ENCODE assay signal across 27 mouse cellular contexts in the genomic region with DNA sequence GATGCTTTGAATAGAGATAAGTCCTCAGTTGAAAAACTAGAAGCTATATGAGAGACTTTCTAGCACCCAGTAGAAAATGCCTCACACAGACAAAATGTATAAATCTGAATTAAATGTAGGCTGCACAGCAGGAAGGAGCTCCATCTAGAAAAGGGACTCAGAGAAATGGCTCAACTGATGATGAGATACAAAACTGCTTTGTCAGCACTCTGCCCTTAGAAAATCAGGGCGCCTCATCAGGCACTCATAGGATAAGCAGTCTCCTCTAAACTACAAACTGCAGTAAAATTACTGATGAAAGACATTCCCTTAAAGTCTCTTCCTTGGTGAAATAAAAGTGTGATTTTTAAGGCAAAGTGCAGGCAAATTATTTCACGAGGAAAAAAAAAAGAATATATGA.
"Had no signal": no experiment of that assay in that cellular context is flagged by ENCODE, and none has a peak within 500 bp of the region (broad histone marks: within the 10 kb centered on the region; RNA-seq: fewer than 3 reads in every experiment).

No protein-coding gene starts in this region.

- H3K4me3 ChIP-seq: heart, adult 2 months; heart, embryonic 13.5 days; heart, embryonic 15.5 days; hindbrain, embryonic 12.5 days; hindbrain, embryonic 15.5 days; kidney, embryonic 15.5 days; limb, embryonic 13.5 days; limb, embryonic 15.5 days; liver, embryonic 12.5 days had no signal

- H3K27ac ChIP-seq: heart, adult 2 months; heart, embryonic 13.5 days; heart, embryonic 15.5 days; hindbrain, embryonic 12.5 days; hindbrain, embryonic 15.5 days; hindbrain, postnatal 0 days; kidney, embryonic 15.5 days; kidney, postnatal 0 days; limb, embryonic 13.5 days; limb, embryonic 15.5 days; liver, embryonic 12.5 days; liver, embryonic 14.5 days had no signal

- H3K9me3 ChIP-seq: heart, embryonic 13.5 days; heart, embryonic 15.5 days; hindbrain, embryonic 12.5 days; hindbrain, embryonic 15.5 days; kidney, embryonic 15.5 days; limb, embryonic 13.5 days; limb, embryonic 15.5 days; liver, embryonic 12.5 days had no signal

- H3K27me3 ChIP-seq: heart, embryonic 13.5 days; heart, embryonic 15.5 days; hindbrain, embryonic 12.5 days; hindbrain, embryonic 15.5 days; kidney, embryonic 15.5 days; limb, embryonic 13.5 days; limb, embryonic 15.5 days; liver, embryonic 12.5 days had no signal

- H3K36me3 ChIP-seq: heart, embryonic 13.5 days; heart, embryonic 15.5 days; hindbrain, embryonic 12.5 days; hindbrain, embryonic 15.5 days; kidney, embryonic 15.5 days; limb, embryonic 13.5 days; limb, embryonic 15.5 days; liver, embryonic 12.5 days had no signal

- ATAC-seq: hindbrain, postnatal 0 days; intestine, embryonic 16.5 days; liver, embryonic 12.5 days had no signal

- DNase-seq: gastrocnemius, postnatal 14 days; gastrocnemius, postnatal 36 days; heart, adult 11 months; heart, adult 2 months; heart, postnatal 14 days; heart, postnatal 36 days; kidney, adult 11 months; kidney, adult 2 months; kidney, adult 9 months; kidney, postnatal 14 days; kidney, postnatal 36 days; layer of hippocampus, adult 9-11 months; layer of hippocampus, postnatal 36 days; left cerebral cortex, postnatal 4 days had no signal

- H3K4me1 ChIP-seq: heart, embryonic 13.5 days; heart, embryonic 15.5 days; hindbrain, embryonic 12.5 days; hindbrain, embryonic 15.5 days; kidney, embryonic 15.5 days; limb, embryonic 15.5 days; liver, embryonic 12.5 days had no signal

- H3K4me2 ChIP-seq: heart, embryonic 11.5 days; heart, embryonic 13.5 days; heart, embryonic 15.5 days; hindbrain, embryonic 12.5 days; hindbrain, embryonic 15.5 days; kidney, embryonic 15.5 days; limb, embryonic 13.5 days; limb, embryonic 15.5 days; liver, embryonic 12.5 days had no signal

- H3K9ac ChIP-seq: heart, embryonic 13.5 days; heart, embryonic 15.5 days; hindbrain, embryonic 12.5 days; hindbrain, embryonic 15.5 days; kidney, embryonic 15.5 days; limb, embryonic 13.5 days; limb, embryonic 15.5 days; liver, embryonic 12.5 days; liver, embryonic 14.5 days had no signal
